Mouse (Mus musculus) forebrain, embryonic 10.5 days (tissue): ENCODE data around the gene Sele. TPM values are rescaled to one million over a fixed set of nuclear protein-coding genes. Genes with fewer than 3 reads are reported as not detected.
A peak's percentile ranks its signal among the peaks of the same experiment; 100 is the strongest.
"Not testable (repeated sequence)": the region's sequence is repeated elsewhere in the genome, so short reads cannot be mapped to it uniquely, and the experiment has no call there.

ENCODE experiments used
- DNase-seq: peaks from one replicate; pipeline ENCODE4 v3.0.0-alpha.2; 2017; ENCODE audit warnings: low spot score; ENCODE audit errors: extremely low spot score
- H3K27ac ChIP-seq: fragments of 300-500 bp; sonication (generic); 2 replicates; pipeline ENCODE4 v1.5.1; 2016; ENCODE audit warnings: mild to moderate bottlenecking
- H3K27me3 ChIP-seq: fragments of 300-500 bp; sonication (generic); 2 replicates; pipeline ENCODE4 v1.6.1; 2016; ENCODE audit warnings: mild to moderate bottlenecking; ENCODE audit not compliant: poor library complexity, severe bottlenecking
- H3K36me3 ChIP-seq: fragments of 300-500 bp; sonication (generic); replicated peaks from 2 replicates; pipeline ENCODE4 v1.6.1; 2016; ENCODE audit warnings: mild to moderate bottlenecking, moderate library complexity
- H3K4me1 ChIP-seq: fragments of 300-500 bp; sonication (generic); 2 replicates; pipeline ENCODE4 v1.6.1; 2016
- H3K4me3 ChIP-seq: fragments of 300-500 bp; sonication (generic); 2 replicates; pipeline ENCODE4 v1.5.1; 2016; ENCODE audit warnings: mild to moderate bottlenecking, moderate library complexity
- H3K9me3 ChIP-seq: fragments of 300-500 bp; sonication (generic); 2 replicates; pipeline ENCODE4 v1.6.1; 2016; ENCODE audit warnings: mild to moderate bottlenecking, moderate library complexity
- WGBS: fragments of 180-500 bp; shearing (Covaris S2); methylation state at CpG from one replicate; pipeline ENCODE4 v1.1.7; 2016; 5-methylcytosine and 5-hydroxymethylcytosine counted together
- polyA plus RNA-seq: library from polyadenylated mRNA; unstranded; fragments of >200 nt; fragmentation: Nextera tagmentation; extraction: Ambion mirVana; gene quantifications from 2 replicates; pipeline ENCODE4 v1.2.1, GENCODE M21; 2016

Sele gene
- polyA plus RNA-seq, result not detected in 2 replicates

- no peak for DNase-seq
- Histone ChIP-seq H3K36me3 (no peaks in the 10 kb centered on the region), H3K9me3 (no peaks in the 10 kb centered on the region), H3K4me1 (0 out of 2 replicates have a peak, but pooled peaks cover 3% of the 10 kb centered on the region), H3K27ac (no peak within 1 kb of the TSS), H3K4me3 (no peak within 1 kb of the TSS), H3K27me3 (no peaks in the 10 kb centered on the region)
- WGBS, result 89% methylated on average over 5 of the region's 5 CpGs
Observed at GRCm38 (mm10) chr1:164047934-164048333, at the start of gene Sele. Sele (plus strand) TSS chr1:164048234.

GRCm38 (mm10) chr1:164001831-164002452 lies 46.1 kb upstream of the Sele start:
- Histone ChIP-seq H3K36me3 (peaks cover 1% of the 10 kb centered on the region; the same call in 1 of the 2 replicates), H3K9me3 (no peaks in the 10 kb centered on the region), H3K4me3 (no peak overlapping the region), H3K4me1 (no peaks in the 10 kb centered on the region), H3K27me3 (no peaks in the 10 kb centered on the region), H3K27ac (no peak overlapping the region)
- no peak for DNase-seq
- WGBS, result 57% methylated on average over 6 of the region's 6 CpGs

- no peak for DNase-seq
- 76% methylated on average over 3 of the region's 3 CpGs for WGBS
- H3K4me1 ChIP-seq, result no peaks in the 10 kb centered on the region
- no peaks in the 10 kb centered on the region for H3K27me3 ChIP-seq
- no peak overlapping the region for H3K27ac ChIP-seq
- H3K4me3 ChIP-seq, result no peak overlapping the region
- H3K36me3 ChIP-seq, result no peaks in the 10 kb centered on the region
- no peaks in the 10 kb centered on the region for H3K9me3 ChIP-seq
Observed at GRCm38 (mm10) chr1:164004311-164004710, 43.7 kb upstream of the Sele start.

GRCm38 (mm10) chr1:164009235-164009634 lies 38.8 kb upstream of the Sele start:
- no peak overlapping the region for H3K4me3 ChIP-seq
- no peak overlapping the region for H3K27ac ChIP-seq
- no peaks in the 10 kb centered on the region for H3K36me3 ChIP-seq
- DNase-seq, result peak; percentile 17
- no peaks in the 10 kb centered on the region for H3K27me3 ChIP-seq
- no peaks in the 10 kb centered on the region for H3K9me3 ChIP-seq
- no peaks in the 10 kb centered on the region for H3K4me1 ChIP-seq
- 38% methylated on average over 2 of the region's 2 CpGs for WGBS

- Histone ChIP-seq H3K27ac (no peak overlapping the region), H3K36me3 (no peaks in the 10 kb centered on the region), H3K9me3 (no peaks in the 10 kb centered on the region), H3K4me1 (no peaks in the 10 kb centered on the region), H3K4me3 (no peak overlapping the region), H3K27me3 (no peaks in the 10 kb centered on the region)
- DNase-seq, result no peak
- WGBS, result 83% methylated on average over 1 of the region's 1 CpGs
Observed at GRCm38 (mm10) chr1:164014616-164015015, 33.4 kb upstream of the Sele start.

- Histone ChIP-seq H3K27me3 (no peaks in the 10 kb centered on the region), H3K27ac (no peak overlapping the region), H3K36me3 (no peaks in the 10 kb centered on the region), H3K4me3 (no peak overlapping the region), H3K4me1 (no peaks in the 10 kb centered on the region), H3K9me3 (no peaks in the 10 kb centered on the region)
- no peak for DNase-seq
- whole genome bisulfite sequencing, result 91% methylated on average over 16 of the region's 16 CpGs
Observed at GRCm38 (mm10) chr1:164018221-164018896, 29.7 kb upstream of the Sele start.

GRCm38 (mm10) chr1:164019789-164020188 lies 28.2 kb upstream of the Sele start:
- DNase-seq, result no peak
- H3K27me3 ChIP-seq, result no peaks in the 10 kb centered on the region
- WGBS, result 71% methylated on average over 6 of the region's 6 CpGs
- H3K9me3 ChIP-seq, result no peaks in the 10 kb centered on the region
- H3K4me1 ChIP-seq, result no peaks in the 10 kb centered on the region
- no peak overlapping the region for H3K4me3 ChIP-seq
- no peak overlapping the region for H3K27ac ChIP-seq
- H3K36me3 ChIP-seq, result no peaks in the 10 kb centered on the region

- H3K27ac ChIP-seq, H3K9me3 ChIP-seq, H3K27me3 ChIP-seq, H3K4me3 ChIP-seq, H3K4me1 ChIP-seq, H3K36me3 ChIP-seq, DNase-seq: not testable (repeated sequence)
- WGBS, result 87% methylated on average over 3 of the region's 3 CpGs
Observed at GRCm38 (mm10) chr1:164020746-164021145, 27.3 kb upstream of the Sele start.

- H3K27me3 ChIP-seq, DNase-seq, H3K4me1 ChIP-seq, H3K36me3 ChIP-seq, H3K27ac ChIP-seq, H3K9me3 ChIP-seq, H3K4me3 ChIP-seq: not testable (repeated sequence)
- 83% methylated on average over 5 of the region's 5 CpGs for WGBS
Observed at GRCm38 (mm10) chr1:164022106-164022505, 25.9 kb upstream of the Sele start.

- DNase-seq, result no peak
- no peak overlapping the region for H3K27ac ChIP-seq
- H3K36me3 ChIP-seq, result no peaks in the 10 kb centered on the region
- no peaks in the 10 kb centered on the region for H3K9me3 ChIP-seq
- no peak overlapping the region for H3K4me3 ChIP-seq
- no peaks in the 10 kb centered on the region for H3K4me1 ChIP-seq
- 88% methylated on average over 4 of the region's 4 CpGs for WGBS
- no peaks in the 10 kb centered on the region for H3K27me3 ChIP-seq
Observed at GRCm38 (mm10) chr1:164025685-164026084, 22.3 kb upstream of the Sele start.

GRCm38 (mm10) chr1:164027416-164027815 lies 20.6 kb upstream of the Sele start:
- Histone ChIP-seq H3K4me3 (no peak overlapping the region), H3K36me3 (no peaks in the 10 kb centered on the region), H3K4me1 (no peaks in the 10 kb centered on the region), H3K27ac (no peak overlapping the region), H3K9me3 (no peaks in the 10 kb centered on the region), H3K27me3 (no peaks in the 10 kb centered on the region)
- DNase-seq, result no peak
- 55% methylated on average over 5 of the region's 5 CpGs for WGBS

- no peaks in the 10 kb centered on the region for H3K27me3 ChIP-seq
- 81% methylated on average over 10 of the region's 10 CpGs for WGBS
- no peak overlapping the region for H3K4me3 ChIP-seq
Observed at GRCm38 (mm10) chr1:164040385-164041135, 7.5 kb upstream of the Sele start.

GRCm38 (mm10) chr1:164043549-164043948 lies 4.5 kb upstream of the Sele start:
- Histone ChIP-seq H3K4me1 (0 out of 2 replicates have a peak, but pooled peaks cover under 1% of the 10 kb centered on the region), H3K9me3 (no peaks in the 10 kb centered on the region), H3K4me3 (no peak overlapping the region), H3K27me3 (no peaks in the 10 kb centered on the region), H3K27ac (no peak overlapping the region), H3K36me3 (no peaks in the 10 kb centered on the region)
- DNase-seq, result no peak
- 66% methylated on average over 3 of the region's 3 CpGs for WGBS

More at GRCm38 (mm10) chr1:164040385-164041135, 7.5 kb upstream of the Sele start:
- H3K36me3 ChIP-seq, result no peaks in the 10 kb centered on the region
- H3K27ac ChIP-seq, result no peak overlapping the region
- no peak for DNase-seq
- H3K9me3 ChIP-seq, result no peaks in the 10 kb centered on the region
- no peaks in the 10 kb centered on the region for H3K4me1 ChIP-seq
